Mouse (Mus musculus): ENCODE measurements around the gene Fpr1.
A peak's percentile ranks its signal among the peaks of the same experiment; 100 is the strongest.
"Not testable (repeated sequence)": the region's sequence is repeated elsewhere in the genome, so short reads cannot be mapped to it uniquely, and the experiment has no call there.

The Fpr1 gene

GRCm38 (mm10) chr17:17883840-17884239 lies at the start of gene Fpr1:
TSS of gene Fpr1 (minus strand) at chr17:17883940.
- no peak for DNase-seq (ENCODE audit: low spot score)

- DNase-seq (ENCODE audit: low spot score): no peak
Observed at GRCm38 (mm10) chr17:17917782-17918181, 34.0 kb upstream of the Fpr1 start.

- DNase-seq (ENCODE audit: low spot score): no peak
Observed at GRCm38 (mm10) chr17:17917376-17917775, 33.6 kb upstream of the Fpr1 start.

- not testable (repeated sequence) for DNase-seq (ENCODE audit: low spot score)
Observed at GRCm38 (mm10) chr17:17912618-17913017, 28.9 kb upstream of the Fpr1 start.

GRCm38 (mm10) chr17:17909636-17910421 lies 26.1 kb upstream of the Fpr1 start:
- peak; percentile 87 for DNase-seq (ENCODE audit: low spot score)

- no peak for DNase-seq (ENCODE audit: low spot score)
Observed at GRCm38 (mm10) chr17:17900768-17901167, 17.0 kb upstream of the Fpr1 start.

- DNase-seq (ENCODE audit: low spot score): no peak
Observed at GRCm38 (mm10) chr17:17899268-17899667, 15.5 kb upstream of the Fpr1 start.

- peak; percentile 37 for DNase-seq (ENCODE audit: low spot score)
Observed at GRCm38 (mm10) chr17:17896039-17896438, 12.3 kb upstream of the Fpr1 start.

- DNase-seq (ENCODE audit: low spot score): no peak
Observed at GRCm38 (mm10) chr17:17889732-17890425, 6.1 kb upstream of the Fpr1 start.

- no peak for DNase-seq (ENCODE audit: low spot score)
Observed at GRCm38 (mm10) chr17:17887774-17888248, 4.1 kb upstream of the Fpr1 start, which contains the start of the genes Fpr2 and Fpr3. TSS of gene Fpr2 (plus strand) at chr17:17887824. TSS of gene Fpr3 (plus strand) at chr17:17887852.

GRCm38 (mm10) chr17:17882672-17883071 lies 1.1 kb downstream of the Fpr1 start:
- DNase-seq (ENCODE audit: low spot score): no peak

- DNase-seq (ENCODE audit: low spot score): no peak
Observed at GRCm38 (mm10) chr17:17879347-17879746, 4.4 kb downstream of the Fpr1 start.

- DNase-seq (ENCODE audit: low spot score): no peak
Observed at GRCm38 (mm10) chr17:17871697-17872096, 12.0 kb downstream of the Fpr1 start.

GRCm38 (mm10) chr17:17870892-17871550 lies 12.7 kb downstream of the Fpr1 start:
- no peak for DNase-seq (ENCODE audit: low spot score)

GRCm38 (mm10) chr17:17866801-17867469 lies 16.8 kb downstream of the Fpr1 start:
- DNase-seq (ENCODE audit: low spot score): no peak

- no peak for DNase-seq (ENCODE audit: low spot score)
Observed at GRCm38 (mm10) chr17:17865168-17865567, 18.6 kb downstream of the Fpr1 start.

- DNase-seq (ENCODE audit: low spot score): no peak
Observed at GRCm38 (mm10) chr17:17862360-17862759, 21.4 kb downstream of the Fpr1 start.

- no peak for DNase-seq (ENCODE audit: low spot score)
Observed at GRCm38 (mm10) chr17:17860110-17860509, 23.6 kb downstream of the Fpr1 start.

GRCm38 (mm10) chr17:17857446-17857845 lies 26.3 kb downstream of the Fpr1 start:
- DNase-seq (ENCODE audit: low spot score): no peak

- no peak for DNase-seq (ENCODE audit: low spot score)
Observed at GRCm38 (mm10) chr17:17856612-17857011, 27.1 kb downstream of the Fpr1 start.

GRCm38 (mm10) chr17:17855064-17855838 lies 28.5 kb downstream of the Fpr1 start, which contains the start of gene Has1:
TSS of gene Has1 (minus strand) at chr17:17855205.
- DNase-seq (ENCODE audit: low spot score): no peak

Measured in urinary bladder, postnatal 14 days (tissue).